Mouse (Mus musculus) ES-Bruce4 (cell line): ENCODE results near the gene Nucb1.

Experiments used
- CTCF ChIP-seq: IDR thresholded peaks from one replicate; pipeline ENCODE4 v1.8.1; 2011; ENCODE audit warnings: low read depth, low read length
- POLR2A ChIP-seq: IDR thresholded peaks from one replicate; pipeline ENCODE4 v1.8.1; 2011; ENCODE audit warnings: low read length; ENCODE audit not compliant: insufficient read depth

GRCm38 (mm10) chr7:45460860-45461314 lies 49.3 kb downstream of the Nucb1 start:
- no peak for TF ChIP-seq CTCF
- TF ChIP-seq POLR2A = no peak
